Mouse (Mus musculus): ENCODE results near the gene Unc5c.

- no peak for TF ChIP-seq CTCF (conservative IDR thresholded peaks at IDR 0.05 in 1 of 2, IDR thresholded peaks at IDR 0.05 in 1 of 2; ENCODE audit: low read depth in 2 of 2, low read length in 2 of 2)
- no peak for TF ChIP-seq USF2 (conservative IDR thresholded peaks at IDR 0.05; ENCODE audit: low read depth, low read length)
- TF ChIP-seq NRF1 (IDR thresholded peaks at IDR 0.05; ENCODE audit: low read depth, low read length): no peak
- no peak for TF ChIP-seq POLR2A (IDR thresholded peaks at IDR 0.05; ENCODE audit: low read depth, low read length)
- no peak for TF ChIP-seq MAX (IDR thresholded peaks at IDR 0.05; ENCODE audit: low read length)
- no peak for TF ChIP-seq USF1 (IDR thresholded peaks at IDR 0.05; ENCODE audit: low read depth, low read length)
- no peak for TF ChIP-seq GABPA (IDR thresholded peaks at IDR 0.05; ENCODE audit: insufficient replicate concordance, low read depth, low read length)
- TF ChIP-seq UBTF (IDR thresholded peaks at IDR 0.05; ENCODE audit: low read depth, low read length): no peak
Measured at GRCm38 (mm10) chr3:141701381-141701909, 236.4 kb downstream of the Unc5c start.

Measured in CH12.LX (cell line).